Mouse (Mus musculus) hematopoietic multipotent progenitor cell, adult 10-12 weeks (in vitro differentiated cells): Measurements from ENCODE around the gene Prnp. TPM values are rescaled to one million over a fixed set of nuclear protein-coding genes. Genes with fewer than 3 reads are reported as not detected.

ENCODE experiments used
- polyA plus RNA-seq: library from polyadenylated mRNA; stranded (reverse); fragments of >175 nt; gene quantifications from 2 replicates; pipeline ENCODE4 v1.2.3, GENCODE M21; 2012; ENCODE audit warnings: low replicate concordance

The Prnp gene
- polyA plus RNA-seq = 9.8 and 15.0 TPM in 2 replicates

DNA sequence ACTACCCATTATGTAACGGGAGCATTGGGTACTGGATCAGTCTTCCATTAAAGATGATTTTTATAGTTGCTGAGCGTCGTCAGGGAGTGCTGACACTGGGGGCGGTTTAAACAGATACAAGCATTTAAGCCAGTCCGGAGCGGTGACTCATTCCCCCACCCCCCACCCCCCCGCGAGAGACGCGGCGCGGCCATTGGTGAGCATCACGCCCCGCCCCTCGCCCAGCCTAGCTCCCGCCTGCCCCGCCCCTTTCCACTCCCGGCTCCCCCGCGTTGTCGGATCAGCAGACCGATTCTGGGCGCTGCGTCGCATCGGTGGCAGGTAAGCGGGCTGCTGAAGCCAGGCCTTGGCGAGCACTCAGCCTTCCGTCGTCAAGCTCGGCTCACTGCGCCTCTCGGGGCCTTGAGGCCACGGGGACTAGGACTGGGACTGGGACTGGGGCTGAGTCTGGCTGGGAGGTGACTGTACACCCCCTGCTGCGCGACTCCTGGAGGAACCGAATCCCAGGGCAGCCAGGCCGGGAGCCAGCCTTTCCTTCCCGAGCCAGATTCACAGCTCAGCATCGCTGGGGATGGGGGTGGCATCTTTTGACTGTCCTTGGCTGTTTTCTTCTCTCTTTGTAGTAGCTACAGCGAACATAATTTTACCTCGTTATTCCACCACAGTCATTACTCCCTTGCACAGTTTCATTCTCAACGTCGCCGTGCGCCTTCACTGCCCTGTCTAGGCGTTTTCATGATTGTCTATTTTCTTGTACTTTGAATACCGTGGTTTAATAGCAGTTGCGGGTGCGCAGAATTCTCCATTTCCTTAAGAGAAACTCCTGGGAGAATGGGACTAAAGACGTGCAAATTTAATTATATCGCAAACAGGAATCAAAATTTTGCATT is at the start of gene Prnp, which contains the start of gene Prn:
Prnp (plus strand) TSS at position 246 of the 890 bp plus-strand sequence.
Prn (plus strand) TSS at position 275 of the 890 bp plus-strand sequence.

DNA sequence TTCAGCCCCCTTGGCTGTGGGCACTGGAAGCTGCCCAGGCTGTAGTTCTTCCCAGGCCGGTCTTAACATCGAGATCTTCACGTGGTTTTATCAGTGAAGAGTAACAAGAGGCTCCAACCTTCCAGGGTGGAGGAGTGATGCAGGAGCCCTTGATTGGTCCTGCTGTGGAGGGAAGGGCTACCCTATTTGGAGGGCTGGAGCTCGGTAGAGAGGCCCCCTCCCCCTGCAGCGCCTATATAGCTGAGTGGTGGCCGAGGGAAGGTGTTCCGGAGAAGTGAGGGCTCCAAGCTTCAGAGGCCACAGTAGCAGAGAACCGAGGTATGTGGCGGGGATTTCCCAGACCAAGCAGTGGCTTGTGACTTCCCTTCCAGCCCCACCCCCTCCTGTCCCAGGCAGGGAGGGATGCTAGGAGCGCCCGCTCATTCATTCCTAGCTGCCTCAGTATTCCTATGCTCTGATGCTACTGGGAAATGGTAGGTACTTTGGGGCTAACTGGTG is 40.9 kb downstream of the Prnp start, which contains the start of gene Prnd:
Prnd (plus strand) TSS at position 264 of the 498 bp plus-strand sequence.

Other genes with a start within 250 kb of the Prnp start
- not detected in 2 replicates for gene Erv3, start 50.2 kb upstream of the Prnp start, polyA plus RNA-seq
- not detected in 2 replicates for gene Prn, start within 50 bp of the Prnp start, polyA plus RNA-seq
- gene Prnd, start 40.9 kb downstream of the Prnp start, polyA plus RNA-seq = not detected in 2 replicates
- 76.8 and 144 TPM in 2 replicates for gene Rassf2, start 120.3 kb downstream of the Prnp start, polyA plus RNA-seq
- gene Slc23a2, start 235.2 kb downstream of the Prnp start, polyA plus RNA-seq = 3.9 and 10.8 TPM in 2 replicates